Mouse (Mus musculus): ENCODE data around the gene Sgcd. TPM values are rescaled to one million over a fixed set of nuclear protein-coding genes. Genes with fewer than 3 reads are reported as not detected.
A peak's percentile ranks its signal among the peaks of the same experiment; 100 is the strongest.
"Not testable (repeated sequence)": the region's sequence is repeated elsewhere in the genome, so short reads cannot be mapped to it uniquely, and the experiment has no call there.

Sgcd gene
- total and polyA plus RNA-seq, 2 experiments from 2014 or later: 2.5 to 25.4 TPM

DNA sequence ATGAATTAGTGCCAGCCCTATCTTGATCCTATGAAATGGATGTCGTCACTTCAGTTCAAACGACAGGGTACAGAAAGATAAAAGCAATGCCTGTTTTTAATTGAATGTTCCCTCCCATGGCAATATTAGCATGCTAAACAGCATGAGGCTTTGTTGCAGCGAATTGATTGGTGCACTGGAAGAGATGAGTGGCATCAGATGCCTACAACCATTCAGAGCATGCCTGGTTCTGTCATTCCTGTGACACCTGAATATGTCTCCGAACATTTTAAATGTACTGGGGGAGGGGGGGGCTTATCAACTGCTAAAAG lies 210.9 kb downstream of the Sgcd start:
- DNase-seq (no peak), ATAC-seq (peak; percentile 75; the same call in 1 of the 2 replicates)
- Histone ChIP-seq H3K4me1 (ENCODE audit: insufficient read depth) (no peaks in the 10 kb centered on the region), H3K27me3 (ENCODE audit: insufficient read depth, low read length) (no peaks in the 10 kb centered on the region), H3K9ac (no peak overlapping the region), H3K4me3 (ENCODE audit: low read depth, low read length) (no peak overlapping the region), H3K36me3 (ENCODE audit: insufficient read depth) (no peaks in the 10 kb centered on the region), H3K4me2 (ENCODE audit: low read depth) (no peak overlapping the region), H3K9me3 (ENCODE audit: low read length) (no peaks in the 10 kb centered on the region), H3K27ac (ENCODE audit: low read depth, low read length) (no peak overlapping the region)
- no peak for TF ChIP-seq CTCF (IDR thresholded peaks at IDR 0.05; ENCODE audit: low read depth)
- 27% methylated on average over 4 of the region's 4 CpGs for WGBS

DNA sequence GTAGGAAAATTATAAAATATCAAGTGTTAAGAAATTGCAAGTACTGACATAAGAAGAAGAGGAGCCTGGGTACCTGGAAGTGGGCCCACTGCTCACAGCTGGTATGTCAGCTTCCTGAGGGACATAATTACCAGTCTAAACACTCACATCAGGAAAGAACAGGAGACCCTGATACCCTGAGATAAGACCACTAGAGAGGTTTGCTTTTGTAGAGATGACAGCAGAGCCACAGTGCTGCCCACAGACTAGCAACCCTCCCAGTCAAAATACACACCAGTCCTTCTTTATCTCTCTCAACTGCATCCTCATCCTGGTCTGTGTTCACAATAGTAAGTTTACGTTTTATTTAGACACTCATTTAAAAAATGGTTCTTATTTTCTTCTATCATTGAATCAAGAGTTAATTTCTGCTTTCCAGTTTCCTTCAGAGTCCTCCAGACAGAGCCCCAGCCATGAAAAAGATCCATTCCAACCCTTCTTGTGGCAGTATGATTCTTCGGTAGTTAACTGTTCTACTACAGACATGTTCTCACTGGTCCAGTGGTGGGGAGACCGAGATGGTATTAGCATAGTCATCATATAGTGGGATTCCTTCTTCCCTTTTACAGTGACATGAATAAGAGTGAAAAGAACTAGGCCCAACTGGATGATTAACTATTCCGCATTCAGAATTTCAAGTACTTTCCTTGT lies 211.4 kb downstream of the Sgcd start:
- H3K27me3 ChIP-seq (ENCODE audit: insufficient read depth, low read length): no peaks in the 10 kb centered on the region
- no peak for DNase-seq
- no peak overlapping the region for H3K9ac ChIP-seq
- H3K9me3 ChIP-seq (ENCODE audit: low read length): no peaks in the 10 kb centered on the region
- WGBS: 45% methylated on average over 4 of the region's 4 CpGs
- no peak overlapping the region for H3K4me2 ChIP-seq (ENCODE audit: low read depth)
- H3K4me1 ChIP-seq (ENCODE audit: insufficient read depth): no peaks in the 10 kb centered on the region
- H3K27ac ChIP-seq (ENCODE audit: low read depth, low read length): no peak overlapping the region
- no peak overlapping the region for H3K4me3 ChIP-seq (ENCODE audit: low read depth, low read length)
- no peaks in the 10 kb centered on the region for H3K36me3 ChIP-seq (ENCODE audit: insufficient read depth)
- ATAC-seq: no peak
- no peak for TF ChIP-seq CTCF (IDR thresholded peaks at IDR 0.05; ENCODE audit: low read depth)

DNA sequence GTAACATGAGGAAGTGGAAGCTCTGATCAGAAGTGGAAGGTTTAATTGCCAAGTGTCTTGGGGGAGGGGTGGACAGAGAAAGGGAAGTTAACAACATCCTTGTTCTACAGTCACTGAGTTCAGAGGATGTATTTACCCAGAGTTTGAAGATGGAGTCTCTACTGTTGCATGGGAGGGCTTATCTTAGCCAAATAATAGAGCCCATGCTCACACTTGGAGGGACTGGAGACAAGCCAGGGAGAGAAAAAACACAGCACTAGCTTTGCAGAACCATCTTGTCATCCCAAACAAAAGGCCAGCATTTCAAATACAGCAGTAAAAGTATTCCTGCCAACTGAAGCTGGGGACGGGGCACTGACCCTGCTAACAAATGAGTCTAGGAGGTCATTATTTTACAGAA lies 212.8 kb downstream of the Sgcd start:
- no peak for TF ChIP-seq CTCF (IDR thresholded peaks at IDR 0.05; ENCODE audit: low read depth)
- DNase-seq (peak; percentile 15), ATAC-seq (no peak)
- no peaks in the 10 kb centered on the region for H3K36me3 ChIP-seq (ENCODE audit: insufficient read depth)
- 14% methylated on average over 1 of the region's 1 CpGs for WGBS
- no peaks in the 10 kb centered on the region for H3K27me3 ChIP-seq (ENCODE audit: insufficient read depth, low read length)
- H3K9me3 ChIP-seq (ENCODE audit: low read length): no peaks in the 10 kb centered on the region
- H3K4me3 ChIP-seq (ENCODE audit: low read depth, low read length): no peak overlapping the region
- H3K27ac ChIP-seq (ENCODE audit: low read depth, low read length): no peak overlapping the region
- no peak overlapping the region for H3K9ac ChIP-seq
- no peaks in the 10 kb centered on the region for H3K4me1 ChIP-seq (ENCODE audit: insufficient read depth)
- H3K4me2 ChIP-seq (ENCODE audit: low read depth): no peak overlapping the region

DNA sequence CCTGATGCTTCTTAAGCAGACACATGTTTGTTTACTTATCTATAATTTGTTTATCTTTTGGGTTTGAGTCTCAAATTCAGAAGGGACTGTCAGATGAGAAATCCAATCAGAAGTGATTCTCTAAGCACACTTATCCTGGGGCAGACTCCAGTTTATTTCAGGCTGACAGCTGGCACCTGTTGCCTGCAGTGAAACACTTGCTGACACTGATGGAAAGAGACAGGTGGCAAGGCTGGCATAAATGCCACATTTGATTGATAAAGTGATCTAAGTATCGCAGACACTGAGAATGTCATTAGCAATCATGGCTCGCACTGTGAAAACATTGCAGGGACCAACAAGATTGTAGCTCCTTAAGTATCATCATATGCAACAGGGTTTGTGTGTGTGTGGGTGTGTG lies 222.9 kb downstream of the Sgcd start:
- H3K27me3 ChIP-seq (ENCODE audit: insufficient read depth, low read length): no peaks in the 10 kb centered on the region
- no peaks in the 10 kb centered on the region for H3K36me3 ChIP-seq (ENCODE audit: insufficient read depth)
- no peak for TF ChIP-seq CTCF (IDR thresholded peaks at IDR 0.05; ENCODE audit: low read depth)
- 0 out of 2 replicates have a peak, but pooled peaks cover 3% of the 10 kb centered on the region for H3K4me1 ChIP-seq (ENCODE audit: insufficient read depth)
- no peak overlapping the region for H3K4me2 ChIP-seq (ENCODE audit: low read depth)
- WGBS: 45% methylated on average over 2 of the region's 2 CpGs
- H3K9ac ChIP-seq: no peak overlapping the region
- DNase-seq: peak; percentile 79
- no peak overlapping the region for H3K27ac ChIP-seq (ENCODE audit: low read depth, low read length)
- no peaks in the 10 kb centered on the region for H3K9me3 ChIP-seq (ENCODE audit: low read length)
- H3K4me3 ChIP-seq (ENCODE audit: low read depth, low read length): no peak overlapping the region
- ATAC-seq: peak; percentile 82

DNA sequence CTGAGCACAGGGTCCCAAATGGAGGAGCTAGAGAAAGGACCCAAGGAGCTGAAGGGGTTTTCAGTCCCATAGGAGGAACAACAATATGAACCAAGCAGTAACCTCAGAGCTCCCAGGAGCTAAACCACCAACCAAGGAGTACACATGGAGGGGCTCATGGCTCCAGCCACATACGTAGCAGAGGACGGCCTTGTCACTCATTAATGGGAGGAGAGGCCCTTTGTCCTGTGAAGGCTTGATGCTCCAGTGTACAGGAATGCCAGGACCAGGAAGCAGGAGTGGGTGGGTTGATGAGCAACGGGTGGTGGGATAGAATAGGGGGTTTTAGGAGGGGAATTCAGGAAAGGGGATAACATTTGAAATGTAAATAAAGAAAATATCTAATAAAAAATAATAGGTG lies 225.2 kb downstream of the Sgcd start:
- H3K4me3 ChIP-seq (ENCODE audit: low read depth, low read length); H3K36me3 ChIP-seq (ENCODE audit: insufficient read depth); H3K9ac ChIP-seq; H3K27me3 ChIP-seq (ENCODE audit: insufficient read depth, low read length); H3K9me3 ChIP-seq (ENCODE audit: low read length); DNase-seq; H3K4me1 ChIP-seq (ENCODE audit: insufficient read depth); H3K4me2 ChIP-seq (ENCODE audit: low read depth); ATAC-seq; H3K27ac ChIP-seq (ENCODE audit: low read depth, low read length): not testable (repeated sequence)
- 80% methylated on average over 3 of the region's 3 CpGs for WGBS

DNA sequence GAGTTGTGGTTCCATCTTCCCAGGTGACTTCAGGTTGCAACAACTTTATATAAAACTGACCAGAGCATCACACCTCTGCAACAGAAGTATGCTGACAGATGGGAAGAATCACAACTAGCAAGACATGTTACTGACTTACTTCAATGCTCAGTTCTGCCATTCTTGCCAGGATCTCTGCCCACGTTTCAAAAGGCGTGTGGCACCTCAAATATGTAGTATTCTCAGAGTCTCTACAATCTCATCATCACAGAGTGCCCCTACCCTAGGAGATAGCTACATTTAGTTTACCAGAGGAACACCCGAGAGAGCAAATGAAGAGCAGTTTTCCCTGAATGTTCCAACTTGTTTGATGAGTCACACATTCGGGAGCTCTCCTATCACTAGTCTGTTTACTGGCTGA lies 229.8 kb downstream of the Sgcd start:
- no peak for DNase-seq
- WGBS: 90% methylated on average over 4 of the region's 4 CpGs

DNA sequence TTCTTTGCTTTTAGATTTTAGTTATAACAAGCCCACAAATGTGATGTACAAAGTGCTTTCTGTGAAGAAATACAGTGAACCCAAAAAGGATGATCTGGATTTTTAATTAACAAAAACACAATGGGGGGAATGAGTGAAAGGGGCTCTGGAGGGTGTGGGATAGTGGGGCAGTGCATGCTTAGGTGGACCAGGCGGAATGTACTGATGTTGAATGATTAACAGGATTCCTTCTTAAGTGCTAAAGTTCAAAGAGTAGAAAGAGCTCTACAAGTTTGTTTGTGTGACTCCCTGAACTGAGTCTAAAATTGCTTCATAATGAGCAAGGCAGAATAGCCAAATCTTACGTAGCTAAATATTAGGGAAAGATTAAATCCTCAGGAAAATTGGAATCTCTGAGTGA lies 246.0 kb downstream of the Sgcd start:
- H3K4me3 ChIP-seq (ENCODE audit: low read depth, low read length): no peak overlapping the region
- H3K9ac ChIP-seq: no peak overlapping the region
- H3K36me3 ChIP-seq (ENCODE audit: insufficient read depth): no peaks in the 10 kb centered on the region

More for the DNA sequence above, 229.8 kb downstream of the Sgcd start:
- Histone ChIP-seq H3K9ac (no peak overlapping the region), H3K27me3 (ENCODE audit: insufficient read depth, low read length) (no peaks in the 10 kb centered on the region), H3K27ac (ENCODE audit: low read depth, low read length) (no peak overlapping the region), H3K4me2 (ENCODE audit: low read depth) (no peak overlapping the region), H3K4me1 (ENCODE audit: insufficient read depth) (no peaks in the 10 kb centered on the region), H3K36me3 (ENCODE audit: insufficient read depth) (no peaks in the 10 kb centered on the region), H3K4me3 (ENCODE audit: low read depth, low read length) (no peak overlapping the region), H3K9me3 (ENCODE audit: low read length) (no peaks in the 10 kb centered on the region)
- no peak for ATAC-seq
- TF ChIP-seq CTCF (IDR thresholded peaks at IDR 0.05; ENCODE audit: low read depth): no peak

More for the DNA sequence above, 246.0 kb downstream of the Sgcd start:
- WGBS: 55% methylated on average over 2 of the region's 2 CpGs
- ATAC-seq (no peak), DNase-seq (no peak)
- Histone ChIP-seq H3K27me3 (ENCODE audit: insufficient read depth, low read length) (no peaks in the 10 kb centered on the region), H3K4me2 (ENCODE audit: low read depth) (no peak overlapping the region), H3K9me3 (ENCODE audit: low read length) (no peaks in the 10 kb centered on the region), H3K27ac (ENCODE audit: low read depth, low read length) (no peak overlapping the region), H3K4me1 (ENCODE audit: insufficient read depth) (no peaks in the 10 kb centered on the region)
- TF ChIP-seq CTCF (IDR thresholded peaks at IDR 0.05; ENCODE audit: low read depth): no peak
